Mouse (Mus musculus): ENCODE data around the gene Dnajc25. TPM values are rescaled to one million over a fixed set of nuclear protein-coding genes. Genes with fewer than 3 reads are reported as not detected.

Gene Dnajc25
- polyA plus RNA-seq, 1 experiment from 2014 or later: 7.5 TPM

GRCm38 (mm10) chr4:59043074-59043473, 48.2 kb downstream of the Dnajc25 start:
- Histone ChIP-seq H3K27ac (ENCODE audit: low read length) (no peak overlapping the region), H3K27me3 (ENCODE audit: control insufficient read depth, insufficient read depth, low read depth, low read length) (no peaks in the 10 kb centered on the region), H3K9ac (ENCODE audit: low read length) (no peak overlapping the region), H3K4me1 (replicated peaks; ENCODE audit: control insufficient read depth, insufficient read depth, low read length) (no peaks in the 10 kb centered on the region), H3K4me2 (ENCODE audit: low read depth, low read length) (no peak overlapping the region), H3K9me3 (ENCODE audit: control insufficient read depth, low read length) (no peaks in the 10 kb centered on the region), H3K4me3 (ENCODE audit: low read length) (no peak overlapping the region), H3K36me3 (ENCODE audit: control insufficient read depth, insufficient read depth, low read length) (0 out of 2 replicates have a peak, but pooled peaks cover 3% of the 10 kb centered on the region)
- 93% methylated on average over 5 of the region's 5 CpGs for WGBS
- ATAC-seq (ENCODE audit: low read depth): no peak

- 61% methylated on average over 6 of the region's 6 CpGs for WGBS
- Histone ChIP-seq H3K27ac (ENCODE audit: low read length) (no peak overlapping the region), H3K4me2 (ENCODE audit: low read depth, low read length) (no peak overlapping the region), H3K4me3 (ENCODE audit: low read length) (no peak overlapping the region), H3K27me3 (ENCODE audit: control insufficient read depth, insufficient read depth, low read depth, low read length) (no peaks in the 10 kb centered on the region), H3K36me3 (ENCODE audit: control insufficient read depth, insufficient read depth, low read length) (0 out of 2 replicates have a peak, but pooled peaks cover 3% of the 10 kb centered on the region), H3K4me1 (replicated peaks; ENCODE audit: control insufficient read depth, insufficient read depth, low read length) (no peaks in the 10 kb centered on the region), H3K9ac (ENCODE audit: low read length) (no peak overlapping the region), H3K9me3 (ENCODE audit: control insufficient read depth, low read length) (no peaks in the 10 kb centered on the region)
- ATAC-seq (ENCODE audit: low read depth): no peak
These were observed 49.0 kb downstream of the Dnajc25 start for GRCm38 (mm10) chr4:59043891-59044290.

- no peaks in the 10 kb centered on the region; the same call in 1 of the 2 replicates for H3K9me3 ChIP-seq (ENCODE audit: control insufficient read depth, low read length)
- no peaks in the 10 kb centered on the region for H3K36me3 ChIP-seq (ENCODE audit: control insufficient read depth, insufficient read depth, low read length)
- H3K27me3 ChIP-seq (ENCODE audit: control insufficient read depth, insufficient read depth, low read depth, low read length): no peaks in the 10 kb centered on the region
- H3K27ac ChIP-seq (ENCODE audit: low read length): no peak overlapping the region
- H3K9ac ChIP-seq (ENCODE audit: low read length): no peak overlapping the region
- no peak overlapping the region for H3K4me3 ChIP-seq (ENCODE audit: low read length)
- no peaks in the 10 kb centered on the region for H3K4me1 ChIP-seq (replicated peaks; ENCODE audit: control insufficient read depth, insufficient read depth, low read length)
- H3K4me2 ChIP-seq (ENCODE audit: low read depth, low read length): no peak overlapping the region
- 41% methylated on average over 3 of the region's 3 CpGs for WGBS
- ATAC-seq (ENCODE audit: low read depth): no peak
These were observed 52.4 kb downstream of the Dnajc25 start for GRCm38 (mm10) chr4:59047222-59047621.

GRCm38 (mm10) chr4:59051081-59051480, 56.2 kb downstream of the Dnajc25 start:
- H3K27ac ChIP-seq (ENCODE audit: low read length): no peak overlapping the region
- no peak overlapping the region for H3K4me2 ChIP-seq (ENCODE audit: low read depth, low read length)
- WGBS: 94% methylated on average over 1 of the region's 1 CpGs
- no peaks in the 10 kb centered on the region; the same call in 1 of the 2 replicates for H3K9me3 ChIP-seq (ENCODE audit: control insufficient read depth, low read length)
- no peaks in the 10 kb centered on the region for H3K4me1 ChIP-seq (replicated peaks; ENCODE audit: control insufficient read depth, insufficient read depth, low read length)
- no peak overlapping the region for H3K4me3 ChIP-seq (ENCODE audit: low read length)
- H3K9ac ChIP-seq (ENCODE audit: low read length): no peak overlapping the region
- H3K27me3 ChIP-seq (ENCODE audit: control insufficient read depth, insufficient read depth, low read depth, low read length): no peaks in the 10 kb centered on the region
- no peak for ATAC-seq (ENCODE audit: low read depth)
- no peaks in the 10 kb centered on the region for H3K36me3 ChIP-seq (ENCODE audit: control insufficient read depth, insufficient read depth, low read length)

- 78% methylated on average over 3 of the region's 3 CpGs for WGBS
- Histone ChIP-seq H3K9ac (ENCODE audit: low read length) (no peak overlapping the region), H3K36me3 (ENCODE audit: control insufficient read depth, insufficient read depth, low read length) (no peaks in the 10 kb centered on the region), H3K9me3 (ENCODE audit: control insufficient read depth, low read length) (no peaks in the 10 kb centered on the region), H3K27me3 (ENCODE audit: control insufficient read depth, insufficient read depth, low read depth, low read length) (no peaks in the 10 kb centered on the region), H3K27ac (ENCODE audit: low read length) (no peak overlapping the region), H3K4me1 (replicated peaks; ENCODE audit: control insufficient read depth, insufficient read depth, low read length) (no peaks in the 10 kb centered on the region), H3K4me3 (ENCODE audit: low read length) (no peak overlapping the region), H3K4me2 (ENCODE audit: low read depth, low read length) (no peak overlapping the region)
- no peak for ATAC-seq (ENCODE audit: low read depth)
These were observed 63.1 kb downstream of the Dnajc25 start for GRCm38 (mm10) chr4:59057929-59058328.

GRCm38 (mm10) chr4:59062526-59062925, 67.7 kb downstream of the Dnajc25 start:
- Histone ChIP-seq H3K27me3 (ENCODE audit: control insufficient read depth, insufficient read depth, low read depth, low read length) (no peaks in the 10 kb centered on the region), H3K4me2 (ENCODE audit: low read depth, low read length) (no peak overlapping the region), H3K4me3 (ENCODE audit: low read length) (no peak overlapping the region), H3K4me1 (replicated peaks; ENCODE audit: control insufficient read depth, insufficient read depth, low read length) (no peaks in the 10 kb centered on the region), H3K27ac (ENCODE audit: low read length) (no peak overlapping the region), H3K9ac (ENCODE audit: low read length) (no peak overlapping the region), H3K36me3 (ENCODE audit: control insufficient read depth, insufficient read depth, low read length) (no peaks in the 10 kb centered on the region), H3K9me3 (ENCODE audit: control insufficient read depth, low read length) (no peaks in the 10 kb centered on the region)
- WGBS: 72% methylated on average over 12 of the region's 12 CpGs
- ATAC-seq (ENCODE audit: low read depth): no peak

GRCm38 (mm10) chr4:59069276-59069675, 74.4 kb downstream of the Dnajc25 start:
- Histone ChIP-seq H3K4me1 (replicated peaks; ENCODE audit: control insufficient read depth, insufficient read depth, low read length) (no peaks in the 10 kb centered on the region), H3K36me3 (ENCODE audit: control insufficient read depth, insufficient read depth, low read length) (no peaks in the 10 kb centered on the region), H3K27ac (ENCODE audit: low read length) (no peak overlapping the region), H3K4me2 (ENCODE audit: low read depth, low read length) (no peak overlapping the region), H3K9ac (ENCODE audit: low read length) (no peak overlapping the region), H3K27me3 (ENCODE audit: control insufficient read depth, insufficient read depth, low read depth, low read length) (no peaks in the 10 kb centered on the region), H3K9me3 (ENCODE audit: control insufficient read depth, low read length) (no peaks in the 10 kb centered on the region), H3K4me3 (ENCODE audit: low read length) (no peak overlapping the region)
- no peak for ATAC-seq (ENCODE audit: low read depth)
- 29% methylated on average over 3 of the region's 3 CpGs for WGBS

Other genes with a start within 250 kb of the Dnajc25 start
- gene Olfr267, start 207.3 kb upstream of the Dnajc25 start, polyA plus RNA-seq (2015; fragmentation: Nextera tagmentation; extraction: Ambion mirVana): not detected in 2 replicates
- 24.9 and 26.1 TPM in 2 replicates for gene Ecpas, start 82.3 kb upstream of the Dnajc25 start, polyA plus RNA-seq (2015; fragmentation: Nextera tagmentation; extraction: Ambion mirVana)
- gene Zkscan16, start 51.4 kb upstream of the Dnajc25 start, polyA plus RNA-seq (2015; fragmentation: Nextera tagmentation; extraction: Ambion mirVana): 0.16 and 0.30 TPM in 2 replicates
- gene Ptgr1, start 7.9 kb upstream of the Dnajc25 start, polyA plus RNA-seq (2015; fragmentation: Nextera tagmentation; extraction: Ambion mirVana): 43.5 and 46.9 TPM in 2 replicates
- gene Gm20503, start 8.1 kb downstream of the Dnajc25 start, polyA plus RNA-seq (2015; fragmentation: Nextera tagmentation; extraction: Ambion mirVana): 7.6 and 9.3 TPM in 2 replicates
- 114 and 119 TPM in 2 replicates for gene Gng10, start 40.0 kb downstream of the Dnajc25 start, polyA plus RNA-seq (2015; fragmentation: Nextera tagmentation; extraction: Ambion mirVana)
- not detected in 2 replicates for gene AI481877, start 143.9 kb downstream of the Dnajc25 start, polyA plus RNA-seq (2015; fragmentation: Nextera tagmentation; extraction: Ambion mirVana)
- 9.7 and 10.5 TPM in 2 replicates for gene Ugcg, start 194.2 kb downstream of the Dnajc25 start, polyA plus RNA-seq (2015; fragmentation: Nextera tagmentation; extraction: Ambion mirVana)

All from lung, embryonic 16.5 days (tissue).